Mouse (Mus musculus) ES-Bruce4 (cell line): Measurements from ENCODE around the gene Kif21b. TPM values are rescaled to one million over a fixed set of nuclear protein-coding genes. Genes with fewer than 3 reads are reported as not detected.

Experiments
- H3K27ac ChIP-seq: 2 replicates; pipeline ENCODE4 v1.5.1; 2012; ENCODE audit warnings: low read length, inconsistent platforms; ENCODE audit not compliant: insufficient read depth
- H3K27me3 ChIP-seq: 2 replicates; pipeline ENCODE4 v1.6.1; 2012; ENCODE audit warnings: mild to moderate bottlenecking, low read length, inconsistent platforms; ENCODE audit not compliant: control insufficient read depth, poor library complexity, insufficient read depth, severe bottlenecking
- H3K36me3 ChIP-seq: 2 replicates; pipeline ENCODE4 v1.6.1; 2012; ENCODE audit warnings: inconsistent platforms, mild to moderate bottlenecking, low read length, moderate library complexity; ENCODE audit not compliant: control insufficient read depth, poor library complexity, insufficient read depth, severe bottlenecking
- H3K4me1 ChIP-seq: one replicate; pipeline ENCODE4 v1.8.1; 2011; ENCODE audit warnings: low read length; ENCODE audit not compliant: control insufficient read depth, insufficient read depth
- H3K4me3 ChIP-seq: 2 replicates; pipeline ENCODE4 v1.5.1; 2011; ENCODE audit warnings: low read depth, mild to moderate bottlenecking, low read length
- H3K9ac ChIP-seq: 2 replicates; pipeline ENCODE4 v1.6.1; 2012; ENCODE audit warnings: low read depth, mild to moderate bottlenecking, inconsistent platforms; ENCODE audit not compliant: poor library complexity, severe bottlenecking
- H3K9me3 ChIP-seq: replicated peaks from 2 replicates; pipeline ENCODE4 v1.6.1; 2012; ENCODE audit warnings: mild to moderate bottlenecking, low read length, inconsistent platforms; ENCODE audit not compliant: control insufficient read depth, poor library complexity, insufficient read depth, severe bottlenecking
- CTCF ChIP-seq: IDR thresholded peaks from one replicate; pipeline ENCODE4 v1.8.1; 2011; ENCODE audit warnings: low read depth, low read length
- EP300 ChIP-seq: IDR thresholded peaks from 2 replicates; pipeline ENCODE4 v1.6.1; 2011; ENCODE audit warnings: low read depth, low read length; ENCODE audit not compliant: insufficient read depth
- POLR2A ChIP-seq: IDR thresholded peaks from one replicate; pipeline ENCODE4 v1.8.1; 2011; ENCODE audit warnings: low read length; ENCODE audit not compliant: insufficient read depth
- polyA plus RNA-seq: library from polyadenylated mRNA; stranded (reverse); fragments of >200 nt; gene quantifications from 2 replicates; pipeline ENCODE4 v1.2.4, GENCODE M21; 2011; ENCODE audit warnings: low read depth; ENCODE audit not compliant: missing spikeins, insufficient read depth, insufficient read length

Gene Kif21b
- polyA plus RNA-seq, 1 experiment: 16.0 TPM

GRCm38 (mm10) chr1:136117069-136117468 lies 14.1 kb upstream of the Kif21b start:
- no peaks in the 10 kb centered on the region for H3K4me1 ChIP-seq
- H3K9ac ChIP-seq: no peak overlapping the region
- TF ChIP-seq POLR2A: no peak
- no peak for TF ChIP-seq EP300
- no peak for TF ChIP-seq CTCF
- H3K36me3 ChIP-seq: no peaks in the 10 kb centered on the region
- H3K27me3 ChIP-seq: no peaks in the 10 kb centered on the region
- H3K4me3 ChIP-seq: no peak overlapping the region
- H3K27ac ChIP-seq: no peak overlapping the region
- H3K9me3 ChIP-seq: no peaks in the 10 kb centered on the region

- no peaks in the 10 kb centered on the region for H3K27me3 ChIP-seq
- no peaks in the 10 kb centered on the region for H3K36me3 ChIP-seq
- H3K4me1 ChIP-seq: no peaks in the 10 kb centered on the region
- H3K27ac ChIP-seq: no peak overlapping the region
- TF ChIP-seq POLR2A (no peak), CTCF (no peak), EP300 (no peak)
- no peak overlapping the region for H3K4me3 ChIP-seq
- no peaks in the 10 kb centered on the region for H3K9me3 ChIP-seq
- no peak overlapping the region for H3K9ac ChIP-seq
Measured at GRCm38 (mm10) chr1:136118875-136119274, 12.3 kb upstream of the Kif21b start.

GRCm38 (mm10) chr1:136119571-136120262 lies 11.5 kb upstream of the Kif21b start:
- TF ChIP-seq EP300 (no peak), CTCF (no peak), POLR2A (no peak)
- Histone ChIP-seq H3K9me3 (no peaks in the 10 kb centered on the region), H3K27ac (no peak overlapping the region), H3K9ac (no peak overlapping the region), H3K4me1 (no peaks in the 10 kb centered on the region), H3K27me3 (no peaks in the 10 kb centered on the region), H3K4me3 (no peak overlapping the region), H3K36me3 (no peaks in the 10 kb centered on the region)

- Histone ChIP-seq H3K4me1 (no peaks in the 10 kb centered on the region), H3K36me3 (no peaks in the 10 kb centered on the region), H3K27me3 (no peaks in the 10 kb centered on the region), H3K9ac (no peak overlapping the region), H3K4me3 (no peak overlapping the region), H3K9me3 (no peaks in the 10 kb centered on the region), H3K27ac (no peak overlapping the region)
- TF ChIP-seq CTCF (no peak), POLR2A (no peak), EP300 (no peak)
Measured at GRCm38 (mm10) chr1:136120263-136120603, 11.0 kb upstream of the Kif21b start.

- TF ChIP-seq POLR2A (no peak), CTCF (no peak), EP300 (no peak)
- Histone ChIP-seq H3K27ac (no peak overlapping the region), H3K9me3 (no peaks in the 10 kb centered on the region), H3K9ac (no peak overlapping the region), H3K36me3 (no peaks in the 10 kb centered on the region), H3K27me3 (no peaks in the 10 kb centered on the region), H3K4me1 (no peaks in the 10 kb centered on the region), H3K4me3 (no peak overlapping the region)
Measured at GRCm38 (mm10) chr1:136120785-136121184, 10.4 kb upstream of the Kif21b start.

GRCm38 (mm10) chr1:136122030-136122429 lies 9.2 kb upstream of the Kif21b start:
- no peaks in the 10 kb centered on the region for H3K36me3 ChIP-seq
- no peak overlapping the region for H3K27ac ChIP-seq
- no peaks in the 10 kb centered on the region for H3K27me3 ChIP-seq
- TF ChIP-seq CTCF (no peak), EP300 (no peak), POLR2A (no peak)
- H3K4me1 ChIP-seq: no peaks in the 10 kb centered on the region
- no peak overlapping the region for H3K9ac ChIP-seq
- no peaks in the 10 kb centered on the region for H3K9me3 ChIP-seq
- no peak overlapping the region for H3K4me3 ChIP-seq
